Mouse (Mus musculus): ENCODE measurements around the gene Nos1. TPM values are rescaled to one million over a fixed set of nuclear protein-coding genes. Genes with fewer than 3 reads are reported as not detected.

Gene Nos1
- polyA plus RNA-seq (2015; fragmentation: Nextera tagmentation; extraction: Ambion mirVana), result 0.04 and 0.07 TPM in 2 replicates

GRCm38 (mm10) chr5:117780681-117781080 lies at the start of gene Nos1:
Gene Nos1, plus strand, starts transcription at chr5:117781032.
- no peak within 1 kb of the TSS for H3K9ac ChIP-seq (ENCODE audit: low read depth, low read length)
- no peak within 1 kb of the TSS for H3K4me2 ChIP-seq (ENCODE audit: low read depth, low read length)
- H3K9me3 ChIP-seq (replicated peaks; ENCODE audit: control insufficient read depth, low read length), result no peaks in the 10 kb centered on the region
- no peak within 1 kb of the TSS for H3K27ac ChIP-seq (ENCODE audit: low read length)
- H3K27me3 ChIP-seq (ENCODE audit: control insufficient read depth, insufficient read depth, low read depth, low read length), result no peaks in the 10 kb centered on the region
- WGBS (ENCODE audit: insufficient replicate concordance), result 32% methylated on average over 8 of the region's 10 CpGs
- no peaks in the 10 kb centered on the region for H3K36me3 ChIP-seq (ENCODE audit: control insufficient read depth, insufficient read depth)
- H3K4me1 ChIP-seq (ENCODE audit: control insufficient read depth, low read depth, low read length), result no peaks in the 10 kb centered on the region
- ATAC-seq (ENCODE audit: low read depth), result no peak
- H3K4me3 ChIP-seq (ENCODE audit: low read depth, low read length), result no peak within 1 kb of the TSS

GRCm38 (mm10) chr5:117731311-117731710 lies 49.5 kb upstream of the Nos1 start:
- no peak overlapping the region for H3K4me3 ChIP-seq (ENCODE audit: low read depth, low read length)
- no peak overlapping the region for H3K9ac ChIP-seq (ENCODE audit: low read depth, low read length)
- 53% methylated on average over 6 of the region's 6 CpGs for WGBS (ENCODE audit: insufficient replicate concordance)
- no peaks in the 10 kb centered on the region for H3K27me3 ChIP-seq (ENCODE audit: control insufficient read depth, insufficient read depth, low read depth, low read length)
- H3K4me2 ChIP-seq (ENCODE audit: low read depth, low read length), result no peak overlapping the region
- H3K36me3 ChIP-seq (ENCODE audit: control insufficient read depth, insufficient read depth), result no peaks in the 10 kb centered on the region
- ATAC-seq (ENCODE audit: low read depth), result no peak
- no peaks in the 10 kb centered on the region for H3K4me1 ChIP-seq (ENCODE audit: control insufficient read depth, low read depth, low read length)
- no peak overlapping the region for H3K27ac ChIP-seq (ENCODE audit: low read length)
- H3K9me3 ChIP-seq (replicated peaks; ENCODE audit: control insufficient read depth, low read length), result no peaks in the 10 kb centered on the region

GRCm38 (mm10) chr5:117744654-117745178 lies 36.1 kb upstream of the Nos1 start:
- Histone ChIP-seq H3K9me3 (replicated peaks; ENCODE audit: control insufficient read depth, low read length) (no peaks in the 10 kb centered on the region; the same call in 1 of the 2 replicates), H3K4me3 (ENCODE audit: low read depth, low read length) (no peak overlapping the region), H3K4me2 (ENCODE audit: low read depth, low read length) (no peak overlapping the region), H3K27ac (ENCODE audit: low read length) (no peak overlapping the region), H3K9ac (ENCODE audit: low read depth, low read length) (no peak overlapping the region), H3K4me1 (ENCODE audit: control insufficient read depth, low read depth, low read length) (no peaks in the 10 kb centered on the region), H3K27me3 (ENCODE audit: control insufficient read depth, insufficient read depth, low read depth, low read length) (no peaks in the 10 kb centered on the region), H3K36me3 (ENCODE audit: control insufficient read depth, insufficient read depth) (no peaks in the 10 kb centered on the region)
- WGBS (ENCODE audit: insufficient replicate concordance), result 51% methylated on average over 11 of the region's 11 CpGs
- no peak for ATAC-seq (ENCODE audit: low read depth)

- no peaks in the 10 kb centered on the region for H3K4me1 ChIP-seq (ENCODE audit: control insufficient read depth, low read depth, low read length)
- no peaks in the 10 kb centered on the region; the same call in 1 of the 2 replicates for H3K9me3 ChIP-seq (replicated peaks; ENCODE audit: control insufficient read depth, low read length)
- WGBS (ENCODE audit: insufficient replicate concordance), result 39% methylated on average over 5 of the region's 5 CpGs
- H3K27ac ChIP-seq (ENCODE audit: low read length), result no peak overlapping the region
- ATAC-seq (ENCODE audit: low read depth), result no peak
- H3K27me3 ChIP-seq (ENCODE audit: control insufficient read depth, insufficient read depth, low read depth, low read length), result no peaks in the 10 kb centered on the region
- no peaks in the 10 kb centered on the region for H3K36me3 ChIP-seq (ENCODE audit: control insufficient read depth, insufficient read depth)
- H3K9ac ChIP-seq (ENCODE audit: low read depth, low read length), result no peak overlapping the region
- H3K4me3 ChIP-seq (ENCODE audit: low read depth, low read length), result no peak overlapping the region
- H3K4me2 ChIP-seq (ENCODE audit: low read depth, low read length), result no peak overlapping the region
Measured at GRCm38 (mm10) chr5:117749353-117749752, 31.5 kb upstream of the Nos1 start.

- H3K4me1 ChIP-seq (ENCODE audit: control insufficient read depth, low read depth, low read length), result no peaks in the 10 kb centered on the region
- no peak overlapping the region for H3K27ac ChIP-seq (ENCODE audit: low read length)
- H3K4me2 ChIP-seq (ENCODE audit: low read depth, low read length), result no peak overlapping the region
- H3K27me3 ChIP-seq (ENCODE audit: control insufficient read depth, insufficient read depth, low read depth, low read length), result no peaks in the 10 kb centered on the region
- no peaks in the 10 kb centered on the region for H3K36me3 ChIP-seq (ENCODE audit: control insufficient read depth, insufficient read depth)
- no peak overlapping the region for H3K4me3 ChIP-seq (ENCODE audit: low read depth, low read length)
- ATAC-seq (ENCODE audit: low read depth), result no peak
- H3K9me3 ChIP-seq (replicated peaks; ENCODE audit: control insufficient read depth, low read length), result no peaks in the 10 kb centered on the region; the same call in 1 of the 2 replicates
- 46% methylated on average over 12 of the region's 12 CpGs for WGBS (ENCODE audit: insufficient replicate concordance)
- H3K9ac ChIP-seq (ENCODE audit: low read depth, low read length), result no peak overlapping the region
Measured at GRCm38 (mm10) chr5:117757696-117758482, 22.9 kb upstream of the Nos1 start.

GRCm38 (mm10) chr5:117761181-117761832 lies 19.5 kb upstream of the Nos1 start:
- 53% methylated on average over 9 of the region's 9 CpGs for WGBS (ENCODE audit: insufficient replicate concordance)
- Histone ChIP-seq H3K36me3 (ENCODE audit: control insufficient read depth, insufficient read depth) (no peaks in the 10 kb centered on the region), H3K4me1 (ENCODE audit: control insufficient read depth, low read depth, low read length) (no peaks in the 10 kb centered on the region), H3K9ac (ENCODE audit: low read depth, low read length) (no peak overlapping the region), H3K4me3 (ENCODE audit: low read depth, low read length) (no peak overlapping the region), H3K4me2 (ENCODE audit: low read depth, low read length) (no peak overlapping the region), H3K27ac (ENCODE audit: low read length) (no peak overlapping the region), H3K9me3 (replicated peaks; ENCODE audit: control insufficient read depth, low read length) (no peaks in the 10 kb centered on the region; the same call in 1 of the 2 replicates), H3K27me3 (ENCODE audit: control insufficient read depth, insufficient read depth, low read depth, low read length) (no peaks in the 10 kb centered on the region)
- no peak for ATAC-seq (ENCODE audit: low read depth)

- no peak overlapping the region for H3K4me3 ChIP-seq (ENCODE audit: low read depth, low read length)
- H3K4me2 ChIP-seq (ENCODE audit: low read depth, low read length), result no peak overlapping the region
- no peaks in the 10 kb centered on the region for H3K36me3 ChIP-seq (ENCODE audit: control insufficient read depth, insufficient read depth)
- no peak overlapping the region for H3K9ac ChIP-seq (ENCODE audit: low read depth, low read length)
- ATAC-seq (ENCODE audit: low read depth), result no peak
- H3K27ac ChIP-seq (ENCODE audit: low read length), result no peak overlapping the region
- no peaks in the 10 kb centered on the region for H3K4me1 ChIP-seq (ENCODE audit: control insufficient read depth, low read depth, low read length)
- H3K9me3 ChIP-seq (replicated peaks; ENCODE audit: control insufficient read depth, low read length), result no peaks in the 10 kb centered on the region; the same call in 1 of the 2 replicates
- H3K27me3 ChIP-seq (ENCODE audit: control insufficient read depth, insufficient read depth, low read depth, low read length), result no peaks in the 10 kb centered on the region
- WGBS (ENCODE audit: insufficient replicate concordance), result 68% methylated on average over 9 of the region's 9 CpGs
Measured at GRCm38 (mm10) chr5:117764496-117764895, 16.3 kb upstream of the Nos1 start.

GRCm38 (mm10) chr5:117779175-117779574 lies 1.7 kb upstream of the Nos1 start:
- no peaks in the 10 kb centered on the region for H3K36me3 ChIP-seq (ENCODE audit: control insufficient read depth, insufficient read depth)
- H3K4me2 ChIP-seq (ENCODE audit: low read depth, low read length), result no peak overlapping the region
- no peak overlapping the region for H3K9ac ChIP-seq (ENCODE audit: low read depth, low read length)
- 43% methylated on average over 11 of the region's 11 CpGs for WGBS (ENCODE audit: insufficient replicate concordance)
- no peak overlapping the region for H3K4me3 ChIP-seq (ENCODE audit: low read depth, low read length)
- no peaks in the 10 kb centered on the region for H3K27me3 ChIP-seq (ENCODE audit: control insufficient read depth, insufficient read depth, low read depth, low read length)
- no peaks in the 10 kb centered on the region for H3K9me3 ChIP-seq (replicated peaks; ENCODE audit: control insufficient read depth, low read length)
- ATAC-seq (ENCODE audit: low read depth), result no peak
- no peaks in the 10 kb centered on the region for H3K4me1 ChIP-seq (ENCODE audit: control insufficient read depth, low read depth, low read length)
- H3K27ac ChIP-seq (ENCODE audit: low read length), result no peak overlapping the region

GRCm38 (mm10) chr5:117781178-117781577 lies 346 bp downstream of the Nos1 start:
- Histone ChIP-seq H3K27ac (ENCODE audit: low read length) (no peak overlapping the region), H3K27me3 (ENCODE audit: control insufficient read depth, insufficient read depth, low read depth, low read length) (no peaks in the 10 kb centered on the region), H3K9ac (ENCODE audit: low read depth, low read length) (no peak overlapping the region), H3K4me2 (ENCODE audit: low read depth, low read length) (no peak overlapping the region), H3K4me3 (ENCODE audit: low read depth, low read length) (no peak overlapping the region), H3K36me3 (ENCODE audit: control insufficient read depth, insufficient read depth) (no peaks in the 10 kb centered on the region), H3K4me1 (ENCODE audit: control insufficient read depth, low read depth, low read length) (no peaks in the 10 kb centered on the region), H3K9me3 (replicated peaks; ENCODE audit: control insufficient read depth, low read length) (no peaks in the 10 kb centered on the region)
- 58% methylated on average over 6 of the region's 6 CpGs for WGBS (ENCODE audit: insufficient replicate concordance)
- ATAC-seq (ENCODE audit: low read depth), result no peak
